Mouse (Mus musculus) left cerebral cortex, postnatal 4 days (tissue): ENCODE measurements around the gene Surf4. TPM values are rescaled to one million over a fixed set of nuclear protein-coding genes. Genes with fewer than 3 reads are reported as not detected.

Experiments used
- DNase-seq: peaks from one replicate; pipeline ENCODE4 v3.0.0-alpha.2; 2022
- intact Hi-C: fragments of 180-260 bp; cut with DNase I; formaldehyde crosslinking; loops from one replicate; pipeline ENCODE4 v1.15.1; 2025
- total RNA-seq, 2 experiments: library from RNA; stranded (reverse); gene quantifications; 2 replicates each; pipeline ENCODE4 v1.2.3; 2021

Surf4 gene
- total RNA-seq, result 10 to 100 TPM; 61.0 to 67.1 TPM

DNA sequence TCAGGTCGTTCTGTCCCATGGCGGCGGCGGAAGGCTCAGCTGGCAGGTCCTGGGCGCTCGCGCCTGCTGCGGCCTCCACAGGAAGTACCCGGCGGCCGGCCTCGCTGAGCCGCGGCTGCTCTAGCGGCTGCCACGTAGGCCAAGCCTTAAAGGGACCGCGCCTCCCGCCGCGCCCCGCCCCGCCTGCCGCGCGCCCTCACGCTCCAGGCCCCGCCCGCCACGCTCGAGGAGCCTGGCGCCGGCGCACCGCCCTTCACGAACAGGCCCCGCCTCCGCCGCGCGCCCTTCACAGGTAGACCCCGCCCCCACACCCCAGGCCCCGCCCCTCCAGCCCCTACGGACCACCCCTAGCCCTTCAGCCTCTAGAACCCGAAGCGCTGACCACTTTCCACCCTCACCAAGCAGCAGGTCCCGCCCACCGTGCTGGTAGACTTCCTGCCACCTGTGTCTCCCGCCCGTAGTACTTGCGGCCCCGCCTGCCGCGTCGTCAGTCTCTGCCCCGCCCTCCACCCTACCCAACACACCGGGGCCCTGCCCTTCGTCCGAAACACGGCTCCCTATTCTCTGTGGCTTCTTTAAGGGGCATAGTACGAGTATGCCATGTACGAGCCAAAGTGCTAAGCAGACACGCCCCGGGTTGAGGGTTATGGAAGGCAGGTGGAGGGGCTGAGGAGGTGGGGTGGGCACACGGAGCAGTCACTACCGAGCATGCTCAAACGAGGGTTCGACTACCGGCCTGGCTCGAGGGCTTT, at the start of gene Surf4, which contains the start of gene Stkld1:
Surf4 (minus strand) TSS at position 625 of the 752 bp plus-strand sequence.
Stkld1 (plus strand) TSS at position 744 of the 752 bp plus-strand sequence.
- intact Hi-C loops, result loop anchor here (5.0 to 10.0 kb wide), 2 partner anchors 101 to 304 kb away; no protein-coding TSS in a partner anchor
- peak; percentile 93 for DNase-seq

GRCm38 (mm10) chr2:26980361-26980760, 46.6 kb upstream of the Surf4 start:
- no peak for DNase-seq
- intact Hi-C loops, result no loop called here

GRCm38 (mm10) chr2:26973960-26974359, 40.2 kb upstream of the Surf4 start:
- DNase-seq, result no peak
- intact Hi-C loops, result no loop called here

GRCm38 (mm10) chr2:26973116-26973515, 39.4 kb upstream of the Surf4 start, which contains the start of gene Adamts13:
Gene Adamts13 (plus strand): TSS chr2:26973416.
- DNase-seq, result no peak
- intact Hi-C loops, result no loop called here

GRCm38 (mm10) chr2:26967262-26967661, 33.5 kb upstream of the Surf4 start:
- intact Hi-C loops, result no loop called here
- DNase-seq, result no peak

DNA sequence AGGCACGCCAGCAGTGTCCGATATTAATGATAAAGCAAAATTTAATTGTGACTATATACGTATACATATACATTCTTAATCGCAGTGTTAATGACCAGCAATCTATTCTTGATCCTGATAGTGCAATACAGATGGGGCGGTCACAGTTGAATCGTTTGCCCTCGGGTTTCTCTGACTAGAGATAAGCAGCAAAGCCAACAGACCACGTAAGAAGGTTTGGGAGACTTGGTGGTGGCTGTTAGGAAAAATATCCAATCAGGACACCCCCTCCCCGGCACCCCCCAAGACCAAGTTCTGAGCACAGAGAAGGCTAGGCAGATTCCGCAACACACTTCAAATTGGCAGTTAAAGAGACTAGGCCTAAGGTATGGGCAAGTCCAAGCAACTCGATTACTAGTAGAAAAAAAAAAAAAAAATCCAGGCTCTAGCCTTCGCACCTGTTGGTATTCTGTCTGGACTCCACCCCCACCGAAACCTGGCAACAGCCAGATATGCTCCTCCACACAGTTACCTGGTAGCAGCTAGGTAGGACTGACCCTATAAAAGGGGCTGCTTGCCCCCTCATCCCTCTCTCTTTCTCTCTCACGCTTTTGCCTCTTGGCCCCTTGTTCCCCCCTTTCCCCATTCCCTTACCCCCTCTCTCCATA, 31.1 kb upstream of the Surf4 start:
- no peak for DNase-seq
- intact Hi-C loops, result no loop called here

GRCm38 (mm10) chr2:26963923-26964723, 30.4 kb upstream of the Surf4 start, which contains the start of gene Rexo4:
Gene Rexo4 (minus strand): TSS chr2:26964386.
- intact Hi-C loops, result no loop called here
- peak; percentile 97 for DNase-seq

GRCm38 (mm10) chr2:26960756-26961155, 27.0 kb upstream of the Surf4 start:
- DNase-seq, result no peak
- intact Hi-C loops, result no loop called here

DNA sequence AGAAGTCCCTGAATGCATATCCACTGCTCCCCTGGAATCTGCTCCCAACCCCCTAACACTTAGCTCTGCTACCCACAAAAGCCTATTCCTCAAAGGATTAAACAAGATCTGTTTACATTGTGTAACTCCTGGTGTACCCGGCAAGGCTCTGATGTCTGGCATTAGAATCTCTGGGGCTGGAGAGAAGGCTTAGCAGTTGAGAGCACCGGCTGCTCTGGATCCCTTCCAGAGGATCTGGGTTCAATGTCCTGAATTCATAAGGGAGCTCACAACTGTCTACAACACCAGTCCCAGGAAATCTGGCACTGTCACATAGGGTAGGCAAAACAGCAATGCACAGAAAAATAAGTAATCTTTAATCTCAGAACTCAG, 23.7 kb upstream of the Surf4 start:
- no peak for DNase-seq
- intact Hi-C loops, result no loop called here

DNA sequence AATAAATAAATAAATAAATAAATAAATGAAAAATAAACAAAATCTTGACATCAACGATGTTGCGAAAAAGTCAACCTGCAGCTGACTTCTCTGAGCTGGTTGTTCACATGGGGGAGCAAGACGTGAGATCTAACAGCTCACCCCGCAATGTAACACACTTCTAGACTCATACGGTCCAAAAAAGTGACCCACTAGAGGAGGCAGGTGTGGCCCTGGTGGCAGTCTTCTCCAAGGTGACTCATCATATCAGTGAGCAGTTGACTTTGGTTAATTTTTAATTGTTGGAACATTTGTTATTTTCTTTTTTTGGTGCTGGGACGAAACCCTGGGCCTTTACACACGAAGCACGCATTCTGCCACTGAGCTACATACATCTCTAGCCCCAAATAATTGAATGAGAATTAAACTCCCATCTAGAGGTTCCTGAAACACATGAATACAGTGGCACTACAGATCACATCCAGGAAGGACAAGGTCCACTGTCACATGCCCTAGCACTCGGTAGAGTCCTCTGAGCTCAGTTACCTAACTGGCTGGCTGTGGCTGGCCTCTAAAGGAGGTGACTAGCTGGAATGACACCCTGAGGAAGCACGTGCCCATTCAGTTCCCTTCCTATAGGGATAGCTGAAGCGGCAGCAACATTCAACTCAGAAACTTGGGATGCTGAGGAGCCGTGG, 23.2 kb upstream of the Surf4 start:
- intact Hi-C loops, result no loop called here
- DNase-seq, result no peak

DNA sequence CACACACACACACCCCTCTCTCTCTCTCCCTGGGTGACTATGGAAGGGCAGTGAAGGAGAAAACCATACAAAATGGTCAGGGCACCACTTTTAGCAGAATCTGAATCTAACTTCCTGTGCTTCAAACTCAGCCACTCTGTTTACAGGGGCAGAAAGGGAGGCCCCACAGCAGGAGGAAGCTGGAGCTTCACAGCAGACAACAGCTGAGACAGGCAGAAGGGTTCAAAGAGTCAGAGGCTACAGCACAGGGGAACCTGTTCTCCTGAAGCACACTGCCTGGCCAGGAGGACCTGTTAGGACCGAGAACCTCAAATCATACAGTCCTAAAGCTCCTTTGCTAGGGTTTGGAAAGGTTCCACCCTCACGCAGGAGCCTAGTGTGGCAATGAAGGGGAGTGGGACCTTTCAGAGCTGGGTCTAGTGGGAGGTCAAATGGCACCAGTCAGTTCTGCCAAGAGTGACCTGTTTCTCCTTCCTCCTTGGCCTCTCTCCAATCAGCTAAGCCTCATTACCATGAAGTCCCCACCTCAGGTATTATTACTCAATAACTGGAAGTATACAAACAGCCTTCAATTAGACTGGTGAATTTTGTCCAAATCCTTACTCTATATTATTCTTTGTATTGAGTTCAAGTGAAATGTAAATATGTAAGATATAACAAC, 21.1 kb upstream of the Surf4 start:
- intact Hi-C loops, result no loop called here
- no peak for DNase-seq

DNA sequence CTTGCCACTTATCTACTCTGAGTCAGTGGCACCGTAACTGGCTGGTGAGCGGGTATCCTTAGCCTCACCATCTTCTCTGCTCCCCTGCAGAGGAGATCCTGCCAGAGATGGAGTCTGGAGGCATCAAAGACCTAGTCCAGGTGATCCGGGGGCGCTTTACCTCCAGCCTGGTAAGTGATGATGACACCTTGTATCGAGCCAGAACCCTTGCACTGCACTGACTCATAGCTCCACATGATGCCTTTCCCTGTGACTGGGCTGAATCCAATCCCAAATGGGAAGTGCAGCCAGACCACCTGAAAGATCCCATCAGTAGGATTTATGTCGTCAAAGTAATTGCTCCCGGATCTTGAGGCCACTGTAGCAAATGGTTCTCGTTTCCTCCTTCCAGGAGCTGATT, 19.1 kb upstream of the Surf4 start:
- no peak for DNase-seq
- intact Hi-C loops, result no loop called here

- DNase-seq, result no peak
- intact Hi-C loops, result no loop called here
Observed at GRCm38 (mm10) chr2:26952193-26952592, 18.5 kb upstream of the Surf4 start.

DNA sequence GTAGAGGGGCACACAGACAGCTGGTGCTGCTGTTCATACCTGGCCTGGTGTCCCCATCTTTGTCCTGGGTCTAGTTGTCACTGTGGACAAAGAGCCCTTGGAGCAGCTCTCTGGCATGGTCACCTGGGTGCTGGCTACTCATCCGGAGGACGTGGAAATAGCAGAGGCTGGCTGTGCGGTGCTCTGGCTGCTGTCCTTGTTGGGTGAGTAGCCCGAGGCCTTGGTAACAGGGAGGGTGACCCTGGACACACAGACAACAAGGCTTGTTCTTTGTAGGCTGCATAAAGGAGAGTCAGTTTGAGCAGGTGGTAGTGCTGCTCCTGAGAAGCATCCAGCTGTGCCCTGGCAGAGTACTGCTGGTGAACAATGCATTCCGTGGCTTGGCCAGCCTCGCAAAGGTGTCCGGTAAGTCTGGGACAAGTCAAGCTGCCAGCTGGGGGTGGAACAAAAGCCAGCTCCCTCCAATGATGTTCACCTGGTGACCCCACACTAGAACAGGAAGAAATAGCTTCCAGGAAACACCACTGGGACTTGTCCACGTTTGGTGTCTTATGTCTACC, 17.7 kb upstream of the Surf4 start:
- intact Hi-C loops, result no loop called here

DNA sequence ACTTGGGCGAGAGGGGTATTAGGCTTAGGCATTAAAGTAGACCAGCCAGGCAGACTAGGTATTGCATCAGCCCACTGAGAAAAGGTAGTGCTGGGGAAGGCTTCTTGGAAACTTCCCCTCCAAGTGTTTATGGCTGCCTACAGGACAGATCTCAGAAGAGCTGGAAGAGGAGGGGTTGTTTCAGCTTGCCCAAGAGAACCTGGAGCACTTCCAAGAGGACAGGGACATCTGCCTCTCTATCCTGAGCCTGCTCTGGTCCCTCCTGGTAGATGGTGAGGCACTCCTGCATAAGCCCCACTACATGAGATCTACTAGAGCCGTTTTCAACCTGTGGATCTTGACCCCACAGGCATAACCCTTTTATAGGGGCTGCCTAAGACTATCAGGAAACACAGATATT, 16.7 kb upstream of the Surf4 start:
- DNase-seq, result no peak
- intact Hi-C loops, result no loop called here

More for the DNA sequence above, 17.7 kb upstream of the Surf4 start:
- no peak for DNase-seq

DNA sequence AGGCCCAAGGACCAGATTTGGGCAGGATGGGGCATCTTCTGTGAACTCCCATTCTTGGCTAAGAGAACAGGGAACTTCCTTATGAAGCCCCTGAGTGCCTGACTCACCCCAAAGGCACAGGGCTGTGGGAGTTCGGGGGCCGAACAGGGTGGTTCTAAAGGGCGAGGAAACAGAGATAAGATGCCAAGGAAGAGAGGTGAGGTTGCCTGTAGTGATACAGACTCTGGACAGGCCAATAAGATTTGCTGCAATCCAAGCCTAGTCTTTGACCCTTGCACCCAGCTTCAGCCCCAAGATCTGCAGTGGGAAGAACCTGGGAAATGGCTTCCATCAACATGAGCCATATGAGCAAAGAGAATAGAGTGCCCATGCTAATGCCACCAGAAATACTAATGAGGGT, 9.5 kb upstream of the Surf4 start:
- no peak for DNase-seq
- intact Hi-C loops, result no loop called here

- DNase-seq, result no peak
- intact Hi-C loops, result no loop called here
Observed at GRCm38 (mm10) chr2:26941539-26941938, 7.8 kb upstream of the Surf4 start.

- intact Hi-C loops, result loop anchor here (10.0 kb wide), 1 partner anchor 98 kb away; no protein-coding TSS in a partner anchor
- no peak for DNase-seq
Observed at GRCm38 (mm10) chr2:26936425-26936824, 2.7 kb upstream of the Surf4 start.

- intact Hi-C loops, result loop anchor here (10.0 kb wide), 1 partner anchor 100 kb away; no protein-coding TSS in a partner anchor
- no peak for DNase-seq
Observed at GRCm38 (mm10) chr2:26935286-26935685, 1.6 kb upstream of the Surf4 start.
